Mouse (Mus musculus) embryonic facial prominence, embryonic 13.5 days (tissue): Measurements from ENCODE around the gene Dcun1d2. TPM values are rescaled to one million over a fixed set of nuclear protein-coding genes. Genes with fewer than 3 reads are reported as not detected.

Experiments
- polyA plus RNA-seq: library from polyadenylated mRNA; unstranded; fragments of >200 nt; fragmentation: Nextera tagmentation; extraction: Ambion mirVana; gene quantifications from 2 replicates; pipeline ENCODE4 v1.2.1, GENCODE M21; 2015

Dcun1d2 gene
- polyA plus RNA-seq, 1 experiment from 2014 or later = 33.4 TPM

Other genes with a start within 250 kb of the Dcun1d2 start
- gene Proz, start 227.2 kb downstream of the Dcun1d2 start, polyA plus RNA-seq = 0.20 and 0.74 TPM in 2 replicates
- gene Pcid2, start 182.7 kb downstream of the Dcun1d2 start, polyA plus RNA-seq = 48.9 and 50.1 TPM in 2 replicates
- gene Cul4a, start 182.5 kb downstream of the Dcun1d2 start, polyA plus RNA-seq = 89.4 and 100 TPM in 2 replicates
- 259 and 270 TPM in 2 replicates for gene Lamp1, start 129.0 kb downstream of the Dcun1d2 start, polyA plus RNA-seq
- gene Grtp1, start 87.5 kb downstream of the Dcun1d2 start, polyA plus RNA-seq = 14.3 and 17.3 TPM in 2 replicates
- 1.9 TPM in 1 of 2 replicates, not detected in the other for gene Adprhl1, start 34.0 kb downstream of the Dcun1d2 start, polyA plus RNA-seq
- gene Tmco3, start 59 bp upstream of the Dcun1d2 start, polyA plus RNA-seq = 53.1 and 62.3 TPM in 2 replicates
- gene Tfdp1, start 50.6 kb upstream of the Dcun1d2 start, polyA plus RNA-seq = 164 and 166 TPM in 2 replicates
- gene Atp4b, start 108.7 kb upstream of the Dcun1d2 start, polyA plus RNA-seq = not detected in 2 replicates
- gene Grk1, start 117.0 kb upstream of the Dcun1d2 start, polyA plus RNA-seq = 0.03 TPM in 1 of 2 replicates, not detected in the other
- 0.38 TPM in 1 of 2 replicates, not detected in the other for gene Tmem255b, start 147.1 kb upstream of the Dcun1d2 start, polyA plus RNA-seq
- 15.4 and 17.5 TPM in 2 replicates for gene Gas6, start 206.4 kb upstream of the Dcun1d2 start, polyA plus RNA-seq